Mouse (Mus musculus): ENCODE measurements around the gene Vav3.

The Vav3 gene

GRCm38 (mm10) chr3:109352690-109353089 is 12.2 kb downstream of the Vav3 start:
- no peak for DNase-seq (ENCODE audit: low spot score)

GRCm38 (mm10) chr3:109353814-109354213 is 13.4 kb downstream of the Vav3 start:
- no peak for DNase-seq (ENCODE audit: low spot score)

- DNase-seq (ENCODE audit: low spot score) = no peak
Measured at GRCm38 (mm10) chr3:109355158-109355557, 14.7 kb downstream of the Vav3 start.

- DNase-seq (ENCODE audit: low spot score) = no peak
Measured at GRCm38 (mm10) chr3:109360746-109361145, 20.3 kb downstream of the Vav3 start.

GRCm38 (mm10) chr3:109361882-109362281 is 21.4 kb downstream of the Vav3 start:
- no peak for DNase-seq (ENCODE audit: low spot score)

- DNase-seq (ENCODE audit: low spot score) = no peak
Measured at GRCm38 (mm10) chr3:109362310-109362709, 21.9 kb downstream of the Vav3 start.

- DNase-seq (ENCODE audit: low spot score) = no peak
Measured at GRCm38 (mm10) chr3:109363522-109363921, 23.1 kb downstream of the Vav3 start.

GRCm38 (mm10) chr3:109365875-109366274 is 25.4 kb downstream of the Vav3 start:
- DNase-seq (ENCODE audit: low spot score) = no peak

GRCm38 (mm10) chr3:109366411-109366851 is 26.0 kb downstream of the Vav3 start:
- DNase-seq (ENCODE audit: low spot score) = no peak

GRCm38 (mm10) chr3:109368383-109369289 is 28.2 kb downstream of the Vav3 start:
- DNase-seq (ENCODE audit: low spot score) = no peak

- DNase-seq (ENCODE audit: low spot score) = no peak
Measured at GRCm38 (mm10) chr3:109371576-109371975, 31.1 kb downstream of the Vav3 start.

GRCm38 (mm10) chr3:109372678-109373077 is 32.2 kb downstream of the Vav3 start:
- no peak for DNase-seq (ENCODE audit: low spot score)

GRCm38 (mm10) chr3:109378278-109378677 is 37.8 kb downstream of the Vav3 start:
- no peak for DNase-seq (ENCODE audit: low spot score)

- no peak for DNase-seq (ENCODE audit: low spot score)
Measured at GRCm38 (mm10) chr3:109378684-109379083, 38.2 kb downstream of the Vav3 start.

- DNase-seq (ENCODE audit: low spot score) = no peak
Measured at GRCm38 (mm10) chr3:109388730-109389129, 48.3 kb downstream of the Vav3 start.

- DNase-seq (ENCODE audit: low spot score) = no peak
Measured at GRCm38 (mm10) chr3:109401527-109401926, 61.1 kb downstream of the Vav3 start.

GRCm38 (mm10) chr3:109411294-109411693 is 70.8 kb downstream of the Vav3 start:
- no peak for DNase-seq (ENCODE audit: low spot score)

- DNase-seq (ENCODE audit: low spot score) = no peak
Measured at GRCm38 (mm10) chr3:109420403-109420802, 80.0 kb downstream of the Vav3 start.

- DNase-seq (ENCODE audit: low spot score) = no peak
Measured at GRCm38 (mm10) chr3:109421019-109421418, 80.6 kb downstream of the Vav3 start.

- DNase-seq (ENCODE audit: low spot score) = no peak
Measured at GRCm38 (mm10) chr3:109423440-109424079, 83.1 kb downstream of the Vav3 start.

GRCm38 (mm10) chr3:109431285-109431684 is 90.8 kb downstream of the Vav3 start:
- DNase-seq (ENCODE audit: low spot score) = no peak

GRCm38 (mm10) chr3:109438552-109438951 is 98.1 kb downstream of the Vav3 start:
- no peak for DNase-seq (ENCODE audit: low spot score)

- no peak for DNase-seq (ENCODE audit: low spot score)
Measured at GRCm38 (mm10) chr3:109439253-109439652, 98.8 kb downstream of the Vav3 start.
